Mouse (Mus musculus) thymus, postnatal 10 days (tissue): ENCODE measurements around the gene Rtl1.

Experiments
- DNase-seq, 2 experiments: peaks; one replicate each; pipeline ENCODE4 v3.0.0; 2021; ENCODE audit warnings: low spot score in 2 of 2

Gene Rtl1

DNA sequence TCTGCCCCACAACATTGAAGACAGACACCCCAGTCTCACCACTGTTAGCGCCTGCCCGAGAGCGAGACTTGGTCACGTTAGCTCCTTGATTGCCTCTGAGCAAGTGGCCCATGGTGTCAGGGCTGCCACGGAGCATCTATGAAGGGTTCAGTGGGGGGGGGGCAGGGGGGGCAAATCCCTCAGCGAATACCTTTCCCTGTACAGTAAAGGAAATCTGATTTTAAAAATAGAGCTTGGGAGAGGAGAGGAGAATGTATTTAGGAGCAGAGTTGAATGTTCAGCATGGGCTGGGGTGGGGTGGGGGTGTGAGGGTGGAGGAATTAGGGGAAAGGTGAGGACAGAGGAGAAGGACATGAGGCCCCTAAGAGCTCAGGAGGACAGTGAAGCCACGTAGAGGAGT lies at the start of gene Rtl1:
TSS of gene Rtl1 (minus strand) at position 101 of the 400 bp plus-strand sequence.
- no peak for DNase-seq

GRCm38 (mm10) chr12:109640560-109641167 lies 40.5 kb upstream of the Rtl1 start:
- no peak for DNase-seq

GRCm38 (mm10) chr12:109632035-109632434 lies 31.9 kb upstream of the Rtl1 start:
- DNase-seq = no peak

GRCm38 (mm10) chr12:109628887-109629286 lies 28.8 kb upstream of the Rtl1 start:
- no peak for DNase-seq

DNA sequence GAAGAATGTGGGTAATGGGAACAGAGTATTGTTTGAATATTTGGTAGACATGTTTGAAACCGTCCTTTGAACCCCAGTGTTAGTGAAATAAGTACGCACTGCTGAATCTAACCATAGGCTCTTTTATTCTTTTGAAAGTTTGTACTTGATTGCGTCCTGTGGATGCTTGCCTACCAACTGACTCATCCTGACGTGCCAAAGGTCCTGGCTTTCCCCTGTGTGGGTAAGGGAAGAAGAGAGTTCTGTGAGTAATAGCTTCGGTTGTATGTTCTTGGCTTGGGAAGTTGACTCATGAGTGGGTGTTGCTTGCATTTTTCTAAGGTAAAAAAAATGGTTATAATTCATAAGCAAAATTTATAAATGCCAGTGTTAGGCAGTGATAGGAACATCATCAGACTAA lies 26.8 kb upstream of the Rtl1 start:
- no peak for DNase-seq

DNA sequence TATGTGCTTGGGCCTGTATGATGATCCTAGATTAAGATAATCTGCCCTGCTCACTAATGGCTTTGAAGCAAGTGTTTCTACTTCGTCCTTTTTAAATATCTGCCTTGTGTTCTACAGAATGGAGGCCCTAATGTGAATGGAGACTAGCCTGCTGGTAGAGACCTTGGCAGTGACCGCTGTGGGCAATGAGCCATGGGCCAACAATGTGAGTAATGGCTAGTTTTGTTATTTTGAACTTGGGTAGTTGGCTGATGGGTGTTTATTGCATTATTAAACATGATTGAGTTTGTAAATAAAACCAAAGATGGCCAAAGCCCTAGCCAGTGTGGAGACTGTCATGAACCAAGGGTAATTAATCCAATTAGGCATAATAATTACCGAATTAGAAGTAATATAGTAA lies 20.1 kb upstream of the Rtl1 start:
- DNase-seq = no peak

DNA sequence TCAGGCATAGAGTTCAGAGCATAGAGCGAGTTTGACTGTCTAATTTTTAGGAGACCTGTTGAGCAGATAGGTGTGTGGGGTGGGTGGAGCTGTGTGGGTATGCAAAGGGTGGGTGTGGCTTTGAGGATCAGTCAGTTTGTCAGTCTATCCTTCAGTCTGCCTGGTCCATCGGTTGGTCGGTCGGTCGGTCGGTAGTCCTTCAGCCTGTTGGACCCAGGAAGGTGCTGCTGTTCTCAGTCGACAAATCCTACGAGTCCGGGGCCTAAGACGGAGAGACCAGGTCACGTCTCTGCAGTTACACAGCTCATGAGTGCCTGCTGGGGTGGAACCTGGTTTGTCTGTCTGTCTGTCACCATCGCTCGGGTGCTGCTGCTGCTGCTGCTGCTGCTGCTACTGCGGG lies 17.9 kb upstream of the Rtl1 start:
- no peak for DNase-seq

- DNase-seq = no peak
These were observed 17.0 kb upstream of the Rtl1 start for GRCm38 (mm10) chr12:109617126-109617525.

GRCm38 (mm10) chr12:109615371-109615770 lies 15.2 kb upstream of the Rtl1 start:
- no peak for DNase-seq

GRCm38 (mm10) chr12:109614416-109614815 lies 14.3 kb upstream of the Rtl1 start:
- no peak for DNase-seq

GRCm38 (mm10) chr12:109612392-109613385 lies 12.6 kb upstream of the Rtl1 start:
- no peak for DNase-seq

DNA sequence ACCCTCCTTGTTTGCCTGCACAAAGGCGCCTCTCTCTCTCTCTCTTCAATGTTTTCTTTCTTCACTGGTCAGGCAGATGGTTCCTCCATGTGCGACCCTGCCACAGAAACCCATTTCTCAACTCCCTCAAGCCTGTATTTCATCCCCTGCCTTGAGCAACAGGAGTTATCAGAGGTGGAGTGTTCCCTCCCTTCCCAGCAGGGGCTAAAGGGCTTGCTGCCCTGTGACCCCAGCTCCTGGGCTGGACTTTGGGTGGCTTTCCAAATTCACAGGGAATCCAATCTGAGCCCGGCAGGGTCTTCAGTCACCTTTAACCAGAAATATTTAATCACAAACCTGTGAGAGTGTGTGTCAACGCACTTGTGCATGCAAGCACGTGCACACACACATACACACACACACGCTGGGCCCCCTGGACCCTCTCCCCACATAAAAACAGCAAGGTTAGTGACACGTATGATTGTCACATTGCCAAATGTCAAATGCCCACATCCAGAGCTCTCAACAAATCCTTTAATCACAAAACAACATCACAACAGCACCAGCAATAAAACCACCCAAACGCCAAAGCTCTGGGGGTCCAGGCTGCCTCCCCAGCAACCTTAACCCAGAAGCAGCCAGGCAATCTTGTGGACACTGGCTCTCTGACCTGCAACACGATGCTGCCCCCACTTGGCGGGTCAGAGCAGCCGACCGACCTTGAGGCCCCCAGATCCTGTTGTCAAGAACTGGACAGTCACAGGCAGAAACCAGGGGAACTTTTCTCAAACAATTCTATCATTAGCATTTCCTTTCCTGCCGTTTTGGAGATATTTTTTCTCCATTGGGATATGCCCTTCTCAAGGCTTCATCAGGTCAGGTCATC lies 8.7 kb upstream of the Rtl1 start:
- DNase-seq = no peak

GRCm38 (mm10) chr12:109607953-109608352 lies 7.8 kb upstream of the Rtl1 start:
- no peak for DNase-seq

GRCm38 (mm10) chr12:109607191-109607590 lies 7.1 kb upstream of the Rtl1 start:
- no peak for DNase-seq

DNA sequence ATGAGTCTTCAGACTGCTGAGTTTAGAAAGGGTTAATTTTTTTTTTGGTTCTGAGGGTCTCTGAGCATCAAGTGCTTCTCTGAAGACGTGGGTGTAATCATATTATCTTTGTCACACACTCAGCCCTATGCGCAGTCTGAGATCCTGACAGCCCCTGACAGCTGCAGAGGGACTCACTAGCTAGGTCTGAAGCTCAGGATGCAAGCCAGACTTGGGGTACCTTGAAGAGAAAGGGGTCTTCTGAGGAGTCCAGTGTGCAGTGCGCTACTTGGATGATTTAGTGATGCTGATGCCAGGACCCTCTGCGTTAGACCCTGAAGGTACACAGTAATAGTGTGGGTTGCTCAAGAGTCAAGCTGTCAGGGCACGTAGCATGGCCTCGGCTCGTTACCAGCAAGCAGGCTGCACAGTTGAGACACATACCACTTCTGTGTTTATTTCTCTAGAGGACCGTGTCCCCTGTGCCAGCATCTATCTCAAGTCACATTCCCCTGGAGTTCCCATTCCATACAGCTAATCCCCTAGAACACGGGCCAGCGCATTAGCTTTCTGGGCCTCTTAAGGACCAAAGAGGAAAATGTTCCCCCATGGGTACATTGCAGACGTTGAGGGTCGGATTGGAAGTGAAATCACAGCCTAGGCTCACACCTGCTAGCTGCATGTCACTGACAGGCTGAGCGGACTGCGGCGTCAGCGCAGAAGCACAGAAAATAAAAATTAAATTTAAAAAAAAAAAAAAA lies 5.0 kb upstream of the Rtl1 start:
- DNase-seq = no peak

DNA sequence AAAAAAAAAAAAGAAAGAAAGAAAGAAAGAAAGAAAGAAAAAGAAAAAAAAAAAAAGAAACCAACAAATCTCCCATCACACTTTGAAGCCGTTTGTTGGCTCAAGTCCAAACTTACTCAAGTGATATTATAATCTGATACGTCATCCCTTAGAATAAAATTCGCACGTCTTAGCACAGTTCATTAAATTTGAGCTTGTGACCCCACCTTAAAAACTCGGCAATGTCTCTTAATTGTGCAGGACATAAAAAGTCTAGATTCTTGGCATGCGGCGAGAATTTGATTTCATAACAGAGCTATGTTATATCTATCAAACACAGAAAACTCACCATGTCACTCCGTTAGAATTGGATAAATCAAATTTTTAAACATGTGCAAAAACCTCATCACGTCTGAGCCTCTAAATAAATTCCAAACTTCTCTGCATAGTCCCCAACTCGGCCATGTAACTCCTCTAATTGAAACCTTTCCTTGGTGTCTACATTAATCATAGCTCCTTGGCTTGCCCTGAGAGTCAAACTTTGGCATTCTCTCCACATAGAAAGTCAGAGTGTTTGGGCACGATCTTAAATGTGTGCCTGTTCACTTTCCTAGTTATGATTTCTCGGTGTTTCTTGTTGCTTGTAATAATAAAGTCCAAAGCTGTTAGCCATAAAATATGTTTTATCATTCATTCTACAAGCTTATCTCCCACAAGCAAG lies 1.4 kb downstream of the Rtl1 start:
- DNase-seq = no peak

- no peak for DNase-seq
These were observed 3.4 kb downstream of the Rtl1 start for GRCm38 (mm10) chr12:109596726-109597125.

DNA sequence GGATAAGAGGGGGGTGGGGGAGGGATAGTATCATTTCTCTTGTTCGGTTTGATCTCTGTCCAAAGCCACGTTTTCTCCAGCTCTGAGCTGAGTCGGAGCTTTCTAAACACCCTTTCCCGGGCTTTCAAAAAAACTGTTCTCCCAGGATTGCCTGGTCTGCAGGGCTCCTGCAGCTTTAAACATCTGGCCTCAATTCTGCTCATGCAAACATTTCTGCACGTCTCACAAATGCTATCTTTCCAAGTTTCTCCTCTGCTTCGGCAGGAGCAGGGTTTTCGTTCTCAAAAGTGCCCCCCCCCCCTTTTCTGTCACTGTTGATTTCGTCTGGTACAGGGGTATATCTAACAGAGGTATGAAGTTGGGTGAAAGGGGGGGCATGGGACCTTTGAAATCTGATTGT lies 3.9 kb downstream of the Rtl1 start:
- DNase-seq = no peak

DNA sequence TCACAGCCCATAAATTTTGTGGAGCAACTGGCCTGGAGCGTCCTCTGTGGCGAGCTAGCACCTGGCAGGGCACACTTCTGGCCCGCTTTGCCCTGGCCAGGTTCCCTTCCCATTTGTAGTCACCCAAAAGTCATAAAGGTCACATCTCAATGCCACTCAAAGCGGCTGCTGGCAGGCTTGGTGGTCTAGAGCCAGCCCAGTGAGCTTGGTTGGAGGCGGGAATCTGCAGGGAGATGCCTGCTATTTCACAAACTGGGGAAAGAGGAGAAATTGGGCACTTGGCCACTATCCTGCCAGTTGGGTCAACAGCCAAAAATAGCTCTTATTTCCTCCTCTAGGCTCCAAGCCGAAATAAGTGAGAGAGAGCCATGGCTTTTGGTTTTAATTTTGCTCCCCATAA lies 4.4 kb downstream of the Rtl1 start:
- DNase-seq = no peak

GRCm38 (mm10) chr12:109594961-109595360 lies 5.2 kb downstream of the Rtl1 start:
- no peak for DNase-seq

DNA sequence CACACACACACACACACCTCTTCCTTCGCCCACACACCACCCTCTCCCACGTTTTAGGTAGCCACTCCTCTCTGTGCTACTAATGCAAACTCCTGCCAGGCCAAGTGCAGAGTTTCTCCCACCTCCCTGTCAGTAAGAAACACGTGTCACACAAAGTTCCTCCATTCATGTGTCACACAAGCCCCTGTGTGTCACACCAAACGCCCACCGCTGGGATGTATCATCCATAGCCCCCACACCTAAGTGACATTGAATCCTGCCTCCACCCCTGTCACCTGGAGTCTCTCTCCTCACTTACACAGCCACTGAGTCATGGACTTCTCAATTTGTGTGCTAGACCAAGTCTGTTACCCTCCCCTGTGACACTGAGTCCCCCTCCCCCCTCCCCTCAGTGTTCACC lies 17.9 kb downstream of the Rtl1 start:
- DNase-seq = no peak
